Mouse (Mus musculus): ENCODE measurements around the gene Gga3.
"Not testable (repeated sequence)": the region's sequence is repeated elsewhere in the genome, so short reads cannot be mapped to it uniquely, and the experiment has no call there.

The Gga3 gene

GRCm38 (mm10) chr11:115603476-115604303 lies at the start of gene Gga3, which contains the start of gene Mrps7:
Gene Gga3 (minus strand): TSS chr11:115604051.
Gene Mrps7 (plus strand): TSS chr11:115603925.
- DNase-seq (ENCODE audit: low read depth, low spot score) = peak; percentile 84

DNA sequence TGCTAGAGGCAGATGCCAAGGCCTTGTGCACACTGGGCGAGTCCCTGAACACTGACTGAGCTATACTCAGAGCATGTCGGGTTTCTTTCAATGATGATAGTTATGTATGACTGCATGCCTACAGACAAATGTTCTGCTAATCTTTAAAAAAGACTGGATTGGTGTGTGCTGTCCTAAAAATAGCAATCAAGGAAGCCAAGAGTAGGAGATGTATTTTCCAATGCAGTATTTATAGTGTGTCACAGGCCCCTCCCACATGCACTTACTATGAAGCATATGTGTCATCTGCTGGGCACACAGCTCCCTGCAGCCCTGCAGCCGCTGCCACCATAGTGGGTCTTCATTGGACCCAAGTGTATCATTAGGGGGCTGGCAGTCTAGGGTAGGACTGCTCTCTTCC lies 49.3 kb upstream of the Gga3 start:
- DNase-seq (ENCODE audit: low read depth, low spot score) = no peak

DNA sequence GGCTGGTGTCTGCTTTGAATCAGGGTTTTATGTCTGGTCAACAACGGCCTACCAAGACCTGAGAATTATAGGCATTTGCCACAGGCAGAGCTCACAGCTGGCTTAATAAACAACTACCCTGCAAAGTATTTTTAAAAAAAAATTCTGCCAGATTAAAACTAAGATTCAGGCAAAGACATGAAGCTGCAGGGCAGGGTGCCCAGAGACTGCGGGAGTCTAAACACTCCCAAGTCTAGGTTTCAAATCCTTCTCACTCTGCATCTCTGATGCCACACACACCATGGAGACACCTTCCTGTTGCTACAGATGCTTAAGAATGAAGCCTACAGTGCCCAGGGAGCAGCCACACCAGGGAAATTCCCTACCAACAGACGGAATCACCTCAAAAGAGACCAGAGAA lies 47.8 kb upstream of the Gga3 start:
- no peak for DNase-seq (ENCODE audit: low read depth, low spot score)

DNA sequence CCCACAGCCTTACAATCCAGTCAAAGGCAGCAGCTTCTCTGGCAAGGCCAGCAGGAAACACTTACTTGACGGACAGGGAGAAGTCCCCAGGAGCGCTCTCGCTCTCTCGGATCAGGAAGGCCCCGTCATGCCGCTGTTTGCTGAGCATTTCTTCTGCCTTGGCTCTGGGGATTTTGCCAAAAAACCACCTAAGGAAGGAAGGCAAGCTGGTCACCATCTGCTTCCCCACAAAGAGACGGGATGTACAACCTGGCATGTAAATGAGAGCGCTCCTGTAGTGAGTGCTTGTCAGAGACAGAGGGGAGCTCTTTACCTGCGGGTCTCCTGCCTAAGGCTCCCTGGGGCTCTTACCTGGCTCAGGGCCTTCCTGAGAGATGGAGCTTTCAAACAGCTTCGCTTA lies 45.9 kb upstream of the Gga3 start:
- DNase-seq (ENCODE audit: low read depth, low spot score) = no peak

- peak; percentile 78 for DNase-seq (ENCODE audit: low read depth, low spot score)
These were observed 43.6 kb upstream of the Gga3 start for GRCm38 (mm10) chr11:115647459-115647858.

DNA sequence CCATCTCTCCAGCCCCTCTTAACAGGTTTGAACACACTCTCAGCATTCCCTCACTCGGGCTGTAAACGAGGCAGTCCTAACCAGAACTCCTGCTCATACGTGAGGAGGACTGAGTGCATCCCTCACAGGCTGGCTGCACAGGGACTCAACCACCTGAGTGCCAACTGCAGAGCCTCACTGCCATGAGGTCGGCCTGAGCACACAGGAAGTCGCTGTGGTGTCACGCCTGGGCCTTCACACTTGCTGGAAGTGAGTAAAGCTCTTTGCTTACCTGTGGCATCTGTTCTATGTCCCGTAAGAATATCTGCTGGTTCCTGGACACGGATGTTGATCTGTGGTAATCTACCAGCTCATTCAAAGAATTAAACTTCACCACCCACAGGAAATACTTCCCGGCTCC lies 42.6 kb upstream of the Gga3 start:
- DNase-seq (ENCODE audit: low read depth, low spot score) = no peak

DNA sequence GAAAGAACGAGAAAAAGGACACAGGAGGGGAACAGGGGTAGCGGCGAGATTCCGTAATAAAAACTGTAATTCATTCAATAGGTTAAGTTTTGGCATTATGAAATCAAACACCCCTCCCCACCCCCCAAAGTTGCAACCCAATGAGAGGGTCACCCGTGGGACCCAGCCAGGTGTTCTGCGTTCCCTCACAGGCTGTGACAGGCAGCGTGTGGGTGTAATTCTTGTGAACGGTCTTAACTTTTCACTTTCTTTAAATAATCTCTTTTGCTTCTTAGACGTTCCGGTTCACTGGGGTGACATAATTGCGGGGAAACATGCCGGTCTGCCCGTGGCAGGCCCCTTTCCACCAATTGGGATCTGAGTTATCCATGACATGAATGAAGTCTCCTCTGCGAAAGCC lies 41.6 kb upstream of the Gga3 start:
- DNase-seq (ENCODE audit: low read depth, low spot score) = not testable (repeated sequence)

DNA sequence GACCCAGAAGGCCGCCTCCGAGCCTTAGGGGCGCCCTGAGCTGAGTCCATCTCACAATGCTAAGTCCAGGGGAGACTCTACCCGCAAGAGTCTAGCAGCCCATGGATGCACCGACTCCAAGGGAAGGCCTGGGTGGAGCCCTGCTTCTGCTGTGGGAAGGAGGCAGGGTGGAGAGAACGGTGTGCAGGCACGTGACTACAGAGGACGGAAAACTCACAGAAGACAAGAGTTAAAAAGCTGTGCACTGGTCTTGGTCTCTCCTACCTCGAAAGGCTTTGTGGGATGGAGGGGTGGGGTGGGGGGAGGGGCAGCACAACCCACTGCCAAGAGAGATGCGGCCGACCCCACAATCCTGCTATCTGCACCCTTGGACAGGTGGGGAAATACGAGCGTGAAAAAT lies 40.5 kb upstream of the Gga3 start:
- DNase-seq (ENCODE audit: low read depth, low spot score) = no peak

DNA sequence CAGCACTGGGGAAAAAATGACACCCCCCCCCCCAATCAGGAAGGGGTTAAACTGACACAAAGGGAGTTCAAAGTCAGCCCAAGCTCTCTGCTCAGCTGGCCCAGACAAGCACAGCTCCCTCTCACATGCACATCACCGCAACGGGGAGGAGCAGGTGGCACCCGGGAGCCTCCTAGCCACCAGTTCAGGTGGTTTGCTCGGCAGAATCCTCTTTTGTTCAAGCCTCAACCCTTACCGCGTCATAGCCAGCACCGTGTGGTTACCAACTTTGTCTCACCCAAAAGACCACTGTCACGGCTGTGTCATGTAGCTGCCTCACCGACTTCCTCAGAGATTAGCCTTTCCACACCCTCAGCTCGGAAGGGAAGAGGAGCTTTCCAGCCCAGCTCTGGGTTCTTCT lies 39.4 kb upstream of the Gga3 start:
- DNase-seq (ENCODE audit: low read depth, low spot score) = no peak

DNA sequence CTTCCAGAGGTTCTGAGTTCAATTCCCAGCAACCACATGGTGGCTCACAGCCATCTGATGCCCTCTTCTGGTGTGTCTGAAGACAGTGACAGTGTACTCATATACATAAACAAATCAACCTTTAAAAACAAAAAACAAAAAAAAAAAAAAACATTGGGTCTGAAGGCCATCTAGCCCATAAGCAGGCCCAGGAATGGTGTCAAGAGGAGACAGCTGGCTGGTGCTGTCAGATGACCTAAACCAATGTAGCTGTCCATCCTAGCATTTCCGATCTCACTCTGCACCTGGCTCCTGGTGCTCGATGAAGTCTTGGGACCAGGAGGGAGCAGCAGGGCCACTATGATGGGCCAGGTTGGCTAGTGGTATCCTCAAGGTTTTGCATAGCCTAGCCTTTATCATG lies 38.9 kb upstream of the Gga3 start:
- no peak for DNase-seq (ENCODE audit: low read depth, low spot score)

DNA sequence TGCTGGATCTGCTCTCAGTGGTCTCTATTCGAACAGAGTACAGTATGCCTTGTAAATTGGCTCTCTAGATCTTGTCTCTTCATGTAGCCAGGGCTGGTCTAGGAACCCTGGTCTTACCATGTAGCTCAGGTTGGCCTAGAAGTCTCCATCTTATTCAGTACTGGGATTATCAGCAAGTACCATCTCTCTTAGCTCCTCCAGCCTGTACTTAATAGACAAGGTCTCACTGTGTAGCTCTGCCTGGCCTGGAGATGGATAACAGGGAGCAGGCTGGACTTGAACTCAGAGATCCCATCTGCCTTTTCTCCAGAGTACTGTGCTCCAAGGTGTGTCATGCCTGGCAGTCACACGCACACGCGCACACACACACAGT lies 37.8 kb upstream of the Gga3 start:
- no peak for DNase-seq (ENCODE audit: low read depth, low spot score)

DNA sequence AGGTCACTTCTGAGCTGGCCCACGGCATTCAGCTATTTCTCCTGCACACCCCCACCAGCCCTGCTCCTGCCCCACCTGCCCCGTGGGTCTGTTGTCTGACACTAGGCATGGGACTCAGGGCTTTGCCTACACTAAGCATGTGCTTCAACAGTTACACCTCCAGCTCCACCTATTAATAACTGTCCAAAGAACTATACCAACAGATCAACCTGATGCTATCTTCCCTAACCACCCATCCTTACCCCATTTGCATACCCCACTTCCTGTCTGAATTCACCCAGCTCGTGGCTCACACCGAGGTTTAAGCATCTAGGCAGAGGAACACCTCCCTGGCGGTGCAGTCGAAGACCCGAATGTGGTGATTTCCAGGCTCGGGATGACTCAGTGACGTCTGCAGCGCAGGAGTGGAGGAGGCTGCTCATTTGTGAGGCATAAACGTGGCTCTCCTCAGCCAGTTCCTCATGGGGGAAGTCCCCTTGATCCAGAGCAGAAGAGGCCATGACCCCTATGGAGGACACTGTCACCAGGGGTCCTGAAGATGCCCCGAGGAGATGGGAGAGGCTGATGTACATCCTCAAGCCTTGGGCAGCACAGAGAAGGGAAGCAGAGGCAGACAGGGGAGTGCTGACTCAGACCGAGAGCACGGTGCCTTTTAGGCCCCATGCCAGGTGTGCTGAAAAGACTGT lies 37.3 kb upstream of the Gga3 start:
- no peak for DNase-seq (ENCODE audit: low read depth, low spot score)

DNA sequence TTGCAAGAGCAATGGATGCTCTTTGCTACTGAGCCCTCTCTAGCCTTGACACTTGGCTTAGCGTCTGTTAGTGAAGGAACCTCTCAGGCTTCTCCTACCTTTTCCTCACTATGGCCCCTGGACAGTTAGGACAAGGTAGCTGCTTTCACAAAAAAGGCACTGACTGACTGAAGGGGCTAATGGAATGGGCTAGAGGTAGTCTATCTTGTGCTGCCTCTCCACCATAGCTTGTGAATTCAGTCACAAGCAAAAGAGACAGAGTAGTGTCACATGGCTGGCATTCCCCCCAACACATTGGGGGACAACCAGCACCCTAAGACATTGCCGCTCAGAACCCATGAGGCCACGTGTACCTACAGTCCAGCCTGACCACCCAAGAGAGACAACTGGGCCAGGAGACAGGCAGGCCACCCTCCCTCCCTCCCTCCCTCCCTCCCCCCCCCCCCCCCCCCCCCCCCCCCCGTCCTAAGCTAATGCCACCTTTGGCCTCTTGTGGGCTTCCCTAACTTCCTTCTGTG lies 36.5 kb upstream of the Gga3 start:
- no peak for DNase-seq (ENCODE audit: low read depth, low spot score)

DNA sequence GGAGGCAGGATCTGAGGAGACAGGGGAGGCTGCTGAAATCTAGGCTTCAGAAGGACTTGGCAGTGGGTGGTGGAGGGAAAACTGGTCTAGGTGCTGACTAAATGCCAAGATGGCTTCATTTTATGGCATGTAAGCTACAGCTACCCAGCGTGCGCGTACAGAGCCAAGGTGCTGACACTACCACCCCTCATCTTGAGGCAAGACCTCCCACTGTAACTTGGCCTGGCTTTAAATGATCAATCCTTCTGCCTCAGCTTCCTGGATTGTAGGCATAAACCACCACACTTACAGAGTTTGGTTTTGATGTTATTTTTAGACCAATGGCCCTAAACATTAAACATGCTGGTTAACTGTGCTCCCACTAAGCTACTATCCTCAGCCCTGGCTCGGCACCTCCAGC lies 35.7 kb upstream of the Gga3 start:
- DNase-seq (ENCODE audit: low read depth, low spot score) = no peak

- DNase-seq (ENCODE audit: low read depth, low spot score) = no peak
These were observed 34.9 kb upstream of the Gga3 start for GRCm38 (mm10) chr11:115638498-115639409.

- DNase-seq (ENCODE audit: low read depth, low spot score) = no peak
These were observed 33.1 kb upstream of the Gga3 start for GRCm38 (mm10) chr11:115636960-115637359.

DNA sequence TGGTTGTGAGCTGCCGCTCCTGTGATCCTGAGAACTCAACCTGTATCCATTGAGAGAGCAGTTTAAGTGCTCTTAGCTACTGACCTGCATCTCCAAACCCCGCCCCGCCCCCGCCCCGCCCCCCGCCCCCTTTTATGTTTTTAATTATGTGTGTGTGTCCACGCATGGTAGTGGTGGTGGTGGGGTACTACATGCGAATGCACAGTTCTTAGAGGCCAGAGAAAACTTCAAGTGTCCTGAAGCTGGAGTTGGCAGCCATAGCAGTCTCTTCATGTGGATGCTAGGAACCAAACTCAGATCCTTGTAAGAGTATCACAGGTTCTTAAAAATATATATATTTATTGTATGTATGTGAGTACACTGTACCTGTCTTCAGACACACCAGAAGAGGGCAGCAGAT lies 31.6 kb upstream of the Gga3 start:
- DNase-seq (ENCODE audit: low read depth, low spot score) = no peak

- DNase-seq (ENCODE audit: low read depth, low spot score) = no peak
These were observed 31.2 kb upstream of the Gga3 start for GRCm38 (mm10) chr11:115635041-115635440.

DNA sequence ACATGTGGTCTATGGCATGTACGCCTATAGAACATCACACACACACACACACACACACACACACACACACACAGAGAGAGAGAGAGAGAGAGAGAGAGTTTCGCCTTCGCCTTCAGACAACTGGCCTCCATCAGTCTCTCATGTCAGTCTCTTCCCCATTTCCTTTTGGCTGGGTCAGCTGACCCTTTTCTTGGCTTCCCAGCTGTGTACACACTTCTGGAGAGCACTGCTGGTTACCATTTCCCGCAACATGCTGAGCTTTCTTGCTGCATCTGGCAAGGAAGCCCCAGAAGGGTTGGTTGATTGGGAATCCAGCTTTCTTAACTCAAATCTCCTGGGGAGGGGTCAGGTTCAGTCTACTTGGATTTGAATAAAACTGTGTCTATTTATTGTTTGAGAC lies 30.3 kb upstream of the Gga3 start:
- no peak for DNase-seq (ENCODE audit: low read depth, low spot score)

DNA sequence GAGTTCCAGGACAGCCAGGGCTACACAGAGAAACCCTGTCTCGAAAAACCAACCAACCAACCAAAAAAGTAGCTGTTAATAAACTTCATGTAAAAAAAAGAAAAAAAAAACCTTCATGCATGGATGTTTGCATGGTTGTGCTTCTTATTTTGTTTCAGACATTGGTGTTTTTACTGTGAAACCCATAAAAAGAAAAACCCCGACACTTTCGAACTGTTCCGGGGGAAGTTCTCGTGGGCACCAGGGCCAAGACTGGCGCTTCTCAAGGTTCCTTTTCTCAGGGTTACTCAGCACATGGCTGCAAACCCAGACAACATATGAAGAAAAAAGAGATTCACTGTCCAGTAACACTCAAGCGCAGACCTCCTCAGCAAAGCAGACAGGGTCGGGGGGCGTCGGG lies 29.0 kb upstream of the Gga3 start:
- no peak for DNase-seq (ENCODE audit: low read depth, low spot score)

DNA sequence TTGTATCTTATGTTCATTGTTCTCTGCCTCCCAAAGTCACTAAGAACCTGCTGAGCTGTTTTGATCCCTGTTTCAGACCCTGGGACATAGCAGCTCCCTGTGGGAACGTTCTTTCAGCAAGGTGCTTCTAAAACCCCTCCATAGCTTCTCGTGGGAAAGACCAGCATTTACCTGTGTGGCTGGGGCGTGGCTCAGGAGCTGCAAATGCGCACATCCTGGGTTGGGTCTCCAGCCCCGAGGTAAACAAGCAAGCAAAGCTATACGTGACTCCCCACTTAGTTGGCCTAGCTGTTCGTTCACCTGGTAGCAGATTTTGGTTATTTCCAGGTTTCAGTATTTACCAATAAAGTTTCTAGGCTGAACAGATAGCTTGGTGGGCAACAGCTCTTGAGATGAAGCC lies 28.4 kb upstream of the Gga3 start:
- DNase-seq (ENCODE audit: low read depth, low spot score) = no peak

DNA sequence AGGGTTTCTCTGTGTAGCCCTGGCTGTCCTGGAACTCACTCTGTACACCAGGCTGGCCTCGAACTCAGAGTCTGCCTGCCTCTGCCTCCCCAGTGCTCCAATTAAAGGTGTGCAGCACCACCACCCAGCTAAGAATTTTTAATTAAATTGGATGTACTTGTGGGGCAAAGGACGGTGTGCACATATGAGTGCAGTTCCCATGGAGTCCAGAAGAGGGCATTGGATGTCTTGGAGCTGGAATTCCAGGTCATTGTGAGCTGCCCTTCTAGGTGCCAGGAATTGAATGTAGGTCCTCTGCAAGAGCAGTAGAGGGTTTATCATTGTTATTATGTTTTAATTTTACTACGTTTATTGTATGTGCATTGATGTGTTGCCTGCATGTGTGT lies 27.6 kb upstream of the Gga3 start:
- DNase-seq (ENCODE audit: low read depth, low spot score) = no peak
